Mouse (Mus musculus): ENCODE results near the gene Shd. TPM values are rescaled to one million over a fixed set of nuclear protein-coding genes. Genes with fewer than 3 reads are reported as not detected.
A peak's percentile ranks its signal among the peaks of the same experiment; 100 is the strongest.

Shd gene
- polyA plus RNA-seq, 1 experiment from 2014 or later = 22.2 TPM

DNA sequence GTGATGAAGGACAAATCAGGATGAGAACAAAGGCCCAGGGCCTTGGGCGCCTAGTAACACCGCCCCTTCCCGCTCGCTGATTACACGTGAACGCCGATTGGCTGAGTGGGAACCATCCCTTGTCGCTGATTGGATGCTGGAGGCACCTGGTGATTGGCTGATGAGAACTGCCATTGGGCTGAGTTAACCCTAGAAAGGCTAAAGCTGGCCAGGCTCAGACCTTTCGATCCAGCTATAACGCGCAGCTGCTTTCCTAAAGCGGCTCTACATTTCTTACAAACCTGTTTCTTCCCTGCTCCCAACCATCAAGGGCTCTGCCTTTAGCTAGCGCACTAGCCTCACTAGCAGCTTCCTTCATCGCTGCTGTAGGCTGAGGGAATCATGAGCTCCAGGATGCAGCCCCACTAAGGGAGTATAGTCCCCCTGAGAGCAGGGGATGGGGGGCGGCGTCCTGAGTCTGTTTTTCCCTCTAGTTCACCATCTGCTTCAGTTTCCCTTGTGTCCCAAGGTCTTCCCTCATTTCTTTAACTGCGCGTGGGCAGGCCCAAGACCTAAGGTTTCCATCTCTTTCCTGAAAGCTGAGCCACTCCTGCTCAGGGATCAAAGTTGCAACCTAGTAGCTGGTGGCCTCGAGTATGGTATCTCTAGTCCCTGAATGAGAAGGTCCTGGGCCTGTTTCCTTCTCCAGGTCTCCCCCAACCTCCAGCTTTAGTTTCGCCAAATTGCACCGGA is 38.3 kb downstream of the Shd start:
- Histone ChIP-seq H3K36me3 (peaks cover 21% of the 10 kb centered on the region), H3K9me3 (replicated peaks) (no peaks in the 10 kb centered on the region), H3K9ac (peak overlapping the region; percentile 31; the same call in 1 of the 2 replicates), H3K4me2 (replicated peaks) (peak overlapping the region; percentile 99), H3K27me3 (no peaks in the 10 kb centered on the region), H3K4me1 (peaks cover 31% of the 10 kb centered on the region), H3K27ac (replicated peaks) (peak overlapping the region; percentile 90), H3K4me3 (replicated peaks) (peak overlapping the region; percentile 67)
- peak; percentile 93 for ATAC-seq (ENCODE audit: insufficient number of reproducible peaks, low FRiP score, low TSS enrichment, low read depth)
- under 1% methylated on average over 21 of the region's 21 CpGs for WGBS

DNA sequence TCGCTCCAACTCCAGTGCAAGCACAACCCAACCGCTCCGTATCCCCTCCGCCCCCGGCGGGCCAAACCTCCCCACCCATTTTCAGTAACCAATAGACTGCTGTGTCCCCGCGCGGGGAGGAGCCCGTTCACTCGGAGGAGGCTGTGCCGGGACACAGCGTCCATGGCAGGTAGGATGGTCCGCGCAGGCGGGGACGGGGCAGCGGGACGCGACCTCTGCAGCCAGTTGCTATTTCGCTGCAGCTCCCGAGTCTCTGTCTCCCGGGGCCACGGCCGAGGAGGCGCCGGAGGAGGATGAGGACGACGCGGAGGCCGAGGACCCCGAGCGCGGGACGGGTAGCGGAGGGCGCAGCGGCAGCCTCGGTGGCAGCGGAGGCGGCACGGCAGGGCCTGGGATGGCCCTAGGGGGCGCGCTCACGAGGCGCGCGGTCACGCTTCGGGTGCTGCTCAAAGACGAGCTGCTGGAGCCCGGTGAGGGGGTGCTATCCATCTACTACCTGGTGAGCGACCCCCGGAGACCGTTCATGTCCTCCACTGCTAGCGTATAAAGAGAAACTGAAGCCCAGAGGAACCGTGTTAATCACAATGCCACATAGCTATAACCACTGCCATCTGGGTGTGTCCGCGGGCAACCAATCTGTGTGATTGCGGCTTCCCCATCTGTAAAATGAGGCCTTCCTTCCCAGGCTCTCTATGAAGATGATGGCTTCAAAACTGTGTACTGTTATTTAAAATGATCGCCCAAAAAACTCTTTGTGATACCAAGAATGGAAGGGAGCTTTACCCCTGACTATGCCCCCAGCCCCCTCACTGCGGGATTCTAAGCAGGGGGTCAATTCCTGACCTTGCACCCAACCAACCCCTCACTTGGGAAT is 39.1 kb downstream of the Shd start:
- H3K9ac ChIP-seq = peak overlapping the region; percentile 66
- H3K4me1 ChIP-seq = peaks cover 31% of the 10 kb centered on the region
- peaks cover 29% of the 10 kb centered on the region for H3K36me3 ChIP-seq
- under 1% methylated on average over 61 of the region's 62 CpGs for WGBS
- H3K27ac ChIP-seq (replicated peaks) = peak overlapping the region; percentile 90
- no peaks in the 10 kb centered on the region for H3K9me3 ChIP-seq (replicated peaks)
- H3K4me2 ChIP-seq (replicated peaks) = peak overlapping the region; percentile 99
- no peaks in the 10 kb centered on the region for H3K27me3 ChIP-seq
- ATAC-seq (ENCODE audit: insufficient number of reproducible peaks, low FRiP score, low TSS enrichment, low read depth) = peak; percentile 89
- peak overlapping the region; percentile 67 for H3K4me3 ChIP-seq (replicated peaks)

DNA sequence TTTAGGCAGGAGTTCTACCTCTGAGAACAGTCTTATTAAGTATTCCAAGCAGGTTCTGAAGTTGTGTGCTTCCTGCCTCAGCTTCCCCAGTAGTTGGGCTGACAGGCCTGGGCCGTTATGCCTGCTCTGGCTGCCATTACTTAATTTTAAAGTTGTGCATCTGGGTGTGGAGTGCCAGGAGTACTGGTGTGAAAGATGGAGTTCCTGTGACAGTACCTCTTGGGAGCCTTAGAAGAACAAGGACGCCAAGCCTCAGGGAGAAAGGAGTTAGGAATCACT is 39.6 kb downstream of the Shd start:
- Histone ChIP-seq H3K27me3 (no peaks in the 10 kb centered on the region), H3K9ac (peak overlapping the region; percentile 66), H3K4me3 (replicated peaks) (peak overlapping the region; percentile 67), H3K4me1 (peaks cover 31% of the 10 kb centered on the region), H3K9me3 (replicated peaks) (no peaks in the 10 kb centered on the region), H3K27ac (replicated peaks) (0 out of 2 replicates have a peak overlapping the region, but pooled peaks have one; percentile 90), H3K4me2 (replicated peaks) (peak overlapping the region; percentile 99), H3K36me3 (peaks cover 32% of the 10 kb centered on the region)
- no peak for ATAC-seq (ENCODE audit: insufficient number of reproducible peaks, low FRiP score, low TSS enrichment, low read depth)
- 33% methylated on average over 2 of the region's 2 CpGs for WGBS

DNA sequence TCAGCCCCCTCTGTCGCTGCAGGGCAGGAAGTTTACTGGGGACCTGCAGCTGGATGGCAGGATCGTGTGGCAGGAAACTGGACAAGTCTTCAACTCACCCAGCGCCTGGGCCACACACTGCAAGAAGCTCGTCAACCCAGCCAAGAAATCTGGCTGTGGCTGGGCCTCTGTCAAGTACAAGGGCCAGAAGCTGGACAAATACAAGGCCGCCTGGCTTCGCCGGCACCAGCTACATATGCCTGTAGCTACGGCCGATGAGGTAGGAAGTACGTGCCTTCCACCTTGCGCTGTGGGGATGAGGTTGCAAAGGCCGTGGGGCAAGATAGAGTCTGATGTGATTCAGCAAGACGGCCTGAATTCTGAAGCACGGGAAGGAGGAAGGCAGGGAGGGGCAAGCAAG is 40.0 kb downstream of the Shd start:
- Histone ChIP-seq H3K9ac (peak overlapping the region; percentile 66), H3K4me3 (replicated peaks) (peak overlapping the region; percentile 67), H3K4me1 (peaks cover 31% of the 10 kb centered on the region), H3K36me3 (peaks cover 36% of the 10 kb centered on the region), H3K27ac (replicated peaks) (peak overlapping the region; percentile 90; the same call in 1 of the 2 replicates), H3K4me2 (replicated peaks) (peak overlapping the region; percentile 99), H3K9me3 (replicated peaks) (no peaks in the 10 kb centered on the region), H3K27me3 (no peaks in the 10 kb centered on the region)
- ATAC-seq (ENCODE audit: insufficient number of reproducible peaks, low FRiP score, low TSS enrichment, low read depth) = no peak
- 67% methylated on average over 14 of the region's 14 CpGs for WGBS

DNA sequence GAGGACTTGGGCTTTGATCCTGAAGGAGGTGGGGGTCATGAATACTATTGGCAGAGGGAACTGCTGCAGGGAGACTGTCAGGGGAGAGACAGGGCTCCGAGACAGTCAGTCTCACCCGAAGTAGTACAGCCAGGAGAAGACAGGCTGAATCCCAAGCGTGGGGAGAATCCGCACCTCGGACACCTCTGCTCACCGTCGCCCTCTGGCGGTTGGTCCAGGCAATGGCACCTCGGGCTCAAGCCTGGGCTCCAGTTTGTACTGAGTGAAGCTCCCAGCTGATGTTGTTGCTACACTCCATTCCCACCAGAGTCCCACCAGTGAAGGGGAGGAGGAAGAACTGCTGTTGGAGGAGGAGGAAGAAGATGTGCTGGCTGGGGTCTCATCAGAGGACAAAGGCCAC is 40.4 kb downstream of the Shd start:
- H3K9me3 ChIP-seq (replicated peaks) = no peaks in the 10 kb centered on the region
- H3K4me3 ChIP-seq (replicated peaks) = peak overlapping the region; percentile 67
- 0 out of 2 replicates have a peak overlapping the region, but pooled peaks have one; percentile 66 for H3K9ac ChIP-seq
- ATAC-seq (ENCODE audit: insufficient number of reproducible peaks, low FRiP score, low TSS enrichment, low read depth) = no peak
- WGBS = 4% methylated on average over 9 of the region's 9 CpGs
- no peak overlapping the region for H3K27ac ChIP-seq (replicated peaks)
- peaks cover 31% of the 10 kb centered on the region for H3K4me1 ChIP-seq
- H3K4me2 ChIP-seq (replicated peaks) = peak overlapping the region; percentile 99
- peaks cover 40% of the 10 kb centered on the region for H3K36me3 ChIP-seq
- no peaks in the 10 kb centered on the region for H3K27me3 ChIP-seq

DNA sequence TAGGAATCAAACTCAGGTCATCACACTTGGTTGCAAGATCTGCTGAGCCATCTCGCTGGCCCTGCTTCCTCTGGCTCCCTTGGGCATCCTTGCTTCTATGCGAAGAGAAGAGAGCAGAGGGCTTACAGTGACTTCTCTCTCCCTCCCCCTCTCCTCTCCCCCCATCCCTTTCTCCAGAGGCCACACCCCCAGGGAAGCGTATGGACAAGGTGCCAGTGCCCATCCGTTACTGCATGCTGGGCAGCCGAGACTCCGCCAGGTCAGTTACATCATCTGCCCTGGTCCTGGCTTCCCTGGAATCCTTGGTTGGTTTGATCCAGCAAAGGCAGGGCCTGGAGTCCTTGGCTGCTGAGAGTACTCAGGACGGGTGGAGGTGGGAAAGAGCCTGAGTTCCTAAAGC is 41.2 kb downstream of the Shd start:
- Histone ChIP-seq H3K9me3 (replicated peaks) (no peaks in the 10 kb centered on the region), H3K4me2 (replicated peaks) (no peak overlapping the region), H3K36me3 (peaks cover 47% of the 10 kb centered on the region), H3K27ac (replicated peaks) (0 out of 2 replicates have a peak overlapping the region, but pooled peaks have one; percentile 7), H3K4me1 (peaks cover 31% of the 10 kb centered on the region), H3K27me3 (no peaks in the 10 kb centered on the region), H3K9ac (no peak overlapping the region), H3K4me3 (replicated peaks) (no peak overlapping the region)
- no peak for ATAC-seq (ENCODE audit: insufficient number of reproducible peaks, low FRiP score, low TSS enrichment, low read depth)
- 85% methylated on average over 7 of the region's 7 CpGs for WGBS

DNA sequence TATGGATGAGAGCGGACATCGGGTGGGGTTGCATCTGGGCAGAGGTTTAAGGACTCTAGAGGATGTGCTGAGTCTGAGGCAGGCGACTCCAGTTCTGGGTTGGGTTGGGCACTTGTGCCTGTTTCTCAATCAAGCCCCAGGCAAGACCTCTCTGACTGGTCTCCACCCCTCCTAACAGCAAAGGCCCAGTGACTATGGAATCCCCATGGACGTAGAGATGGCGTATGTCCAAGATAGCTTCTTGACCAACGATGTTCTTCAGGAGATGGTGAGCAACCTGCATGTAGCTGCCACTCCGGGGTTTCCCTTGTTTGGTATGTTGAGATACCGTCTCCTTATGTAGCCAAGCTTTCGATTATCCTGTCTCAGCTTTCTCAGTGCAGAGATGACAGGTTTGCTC is 45.0 kb downstream of the Shd start:
- peaks cover 86% of the 10 kb centered on the region for H3K36me3 ChIP-seq
- H3K9me3 ChIP-seq (replicated peaks) = no peaks in the 10 kb centered on the region
- no peak for ATAC-seq (ENCODE audit: insufficient number of reproducible peaks, low FRiP score, low TSS enrichment, low read depth)
- WGBS = 89% methylated on average over 9 of the region's 9 CpGs
- H3K4me3 ChIP-seq (replicated peaks) = no peak overlapping the region
- no peaks in the 10 kb centered on the region for H3K27me3 ChIP-seq
- H3K27ac ChIP-seq (replicated peaks) = no peak overlapping the region
- no peak overlapping the region for H3K9ac ChIP-seq
- no peak overlapping the region for H3K4me2 ChIP-seq (replicated peaks)
- H3K4me1 ChIP-seq = peaks cover 11% of the 10 kb centered on the region

DNA sequence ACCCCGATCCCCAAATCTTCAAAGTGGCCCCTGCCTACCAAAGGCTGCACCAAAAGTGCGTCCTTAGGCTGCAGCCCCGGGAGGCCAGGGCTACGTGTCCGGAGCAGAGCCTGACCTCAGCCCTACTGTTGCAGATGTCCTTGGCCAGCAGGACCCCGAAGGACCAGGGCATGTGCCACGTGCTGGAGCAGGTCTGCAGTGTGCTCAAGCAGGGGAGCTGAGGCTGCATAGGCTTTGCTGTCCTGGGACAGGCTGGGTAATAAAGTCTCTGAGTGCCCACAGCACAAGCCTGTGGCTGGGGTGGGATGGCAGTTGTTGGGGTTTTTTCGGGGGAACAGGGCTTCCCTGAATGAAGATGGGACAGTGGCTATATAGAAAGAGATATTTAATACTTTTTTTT is 46.1 kb downstream of the Shd start:
- Histone ChIP-seq H3K27me3 (no peaks in the 10 kb centered on the region), H3K4me1 (peaks cover 2% of the 10 kb centered on the region; the same call in 1 of the 2 replicates), H3K27ac (replicated peaks) (no peak overlapping the region; the same call in 1 of the 2 replicates), H3K9me3 (replicated peaks) (no peaks in the 10 kb centered on the region), H3K36me3 (peaks cover 85% of the 10 kb centered on the region), H3K9ac (no peak overlapping the region), H3K4me2 (replicated peaks) (no peak overlapping the region), H3K4me3 (replicated peaks) (no peak overlapping the region)
- WGBS = 80% methylated on average over 8 of the region's 8 CpGs
- no peak for ATAC-seq (ENCODE audit: insufficient number of reproducible peaks, low FRiP score, low TSS enrichment, low read depth)

DNA sequence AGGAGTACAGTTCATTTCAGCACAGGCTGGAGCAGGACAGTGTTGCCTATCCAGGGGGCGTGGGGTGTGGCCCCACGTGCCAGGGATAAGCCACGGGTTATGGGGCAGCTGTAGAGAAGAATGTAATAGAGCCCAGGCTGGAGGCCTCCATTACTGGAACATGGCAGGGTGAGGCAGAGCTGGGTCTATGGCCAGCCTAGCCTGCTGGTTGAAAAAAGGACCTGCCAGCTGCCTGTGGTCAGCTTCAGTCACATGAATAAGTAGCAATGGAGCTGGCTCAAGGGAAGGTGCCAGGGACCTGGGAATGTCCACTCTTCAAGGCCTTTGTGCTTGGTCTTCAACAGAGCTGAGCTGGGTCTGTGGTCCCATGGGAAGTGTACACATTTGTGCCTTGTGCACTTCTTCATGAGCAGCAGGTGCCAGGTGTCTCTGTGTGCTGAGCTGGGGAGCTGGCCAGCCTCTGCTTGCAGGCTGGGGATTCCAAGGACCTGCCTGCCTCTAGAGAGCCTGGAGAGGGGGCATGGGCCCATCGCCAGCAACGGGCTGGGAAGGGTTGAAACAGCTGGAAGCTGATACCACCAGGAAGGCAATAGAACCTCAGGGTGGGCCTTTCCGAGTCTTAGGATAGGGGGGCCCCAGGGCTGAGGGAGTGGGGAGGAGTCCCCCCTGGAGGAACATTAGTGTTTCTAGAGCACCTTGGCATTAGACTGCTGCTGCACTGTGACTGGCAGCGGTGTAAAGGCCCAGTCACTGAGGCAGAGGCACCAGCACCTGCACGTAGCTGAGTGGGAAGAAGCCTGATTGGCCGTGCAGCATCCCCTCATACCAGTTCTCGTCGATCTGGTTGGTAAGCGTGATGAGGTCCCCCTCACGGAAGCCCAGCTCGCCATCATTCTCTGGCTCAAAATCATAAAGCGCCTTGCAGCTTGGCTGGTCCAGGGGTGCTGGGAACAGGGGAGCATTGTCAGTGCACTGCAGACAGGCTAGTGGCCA is 46.8 kb downstream of the Shd start:
- Histone ChIP-seq H3K36me3 (peaks cover 78% of the 10 kb centered on the region), H3K27ac (replicated peaks) (no peak overlapping the region; the same call in 1 of the 2 replicates), H3K4me1 (no peaks in the 10 kb centered on the region; the same call in 1 of the 2 replicates), H3K9ac (no peak overlapping the region), H3K27me3 (no peaks in the 10 kb centered on the region), H3K4me2 (replicated peaks) (no peak overlapping the region), H3K4me3 (replicated peaks) (no peak overlapping the region), H3K9me3 (replicated peaks) (no peaks in the 10 kb centered on the region)
- WGBS = 70% methylated on average over 15 of the region's 15 CpGs
- no peak for ATAC-seq (ENCODE audit: insufficient number of reproducible peaks, low FRiP score, low TSS enrichment, low read depth)

DNA sequence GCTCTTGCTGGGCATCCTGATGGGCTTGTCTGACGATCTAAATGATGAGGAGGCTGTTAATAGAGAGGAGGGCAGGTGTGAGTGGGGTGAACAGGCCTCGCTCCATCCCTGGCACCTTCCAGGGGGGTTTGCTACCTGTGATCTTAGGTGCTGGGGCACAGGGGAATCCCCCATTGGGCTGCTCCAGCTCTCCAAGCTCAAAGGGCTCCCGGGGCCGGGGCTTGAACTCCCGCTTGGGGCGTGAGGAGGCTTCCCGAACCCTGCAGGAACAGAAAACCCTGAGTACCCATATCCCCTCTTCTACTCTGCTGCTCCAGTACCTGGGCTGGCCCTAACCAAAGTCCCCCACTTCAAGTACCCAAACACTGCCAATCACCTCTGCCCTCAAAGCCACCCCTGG is 47.6 kb downstream of the Shd start:
- H3K9ac ChIP-seq = no peak overlapping the region
- 90% methylated on average over 7 of the region's 7 CpGs for WGBS
- ATAC-seq (ENCODE audit: insufficient number of reproducible peaks, low FRiP score, low TSS enrichment, low read depth) = no peak
- no peak overlapping the region for H3K4me2 ChIP-seq (replicated peaks)
- peaks cover 5% of the 10 kb centered on the region for H3K4me1 ChIP-seq
- no peak overlapping the region for H3K4me3 ChIP-seq (replicated peaks)
- no peaks in the 10 kb centered on the region for H3K27me3 ChIP-seq
- no peak overlapping the region for H3K27ac ChIP-seq (replicated peaks)
- peaks cover 78% of the 10 kb centered on the region for H3K36me3 ChIP-seq
- H3K9me3 ChIP-seq (replicated peaks) = no peaks in the 10 kb centered on the region
